ENCODE assay signal across 8 mouse cellular contexts in the genomic region with DNA sequence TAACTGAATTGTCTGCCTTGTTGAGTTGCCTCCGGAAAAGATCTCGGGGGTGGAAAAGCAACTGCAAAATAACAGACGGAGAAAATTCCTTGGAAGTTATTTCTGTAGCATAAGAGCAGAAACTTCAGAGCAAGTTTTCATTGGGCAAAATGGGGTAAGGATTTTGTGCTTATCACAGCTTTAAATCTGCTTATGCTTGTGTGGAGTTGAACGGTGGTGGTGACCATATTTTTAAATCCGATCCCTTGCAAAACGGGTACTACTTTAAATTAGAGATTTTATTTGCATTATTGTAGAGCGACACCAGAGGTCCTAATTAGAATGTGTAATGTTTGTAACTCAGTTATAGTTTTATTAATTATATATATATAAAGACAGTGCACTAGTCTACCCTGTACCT. TPM values are rescaled to one million over a fixed set of nuclear protein-coding genes. Genes with fewer than 3 reads are reported as not detected.
DNase-seq lines count a peak whose midpoint lies in the region; ATAC-seq and TF ChIP-seq lines count a peak whose summit lies in the region.

No protein-coding gene starts in this region.

- DNase-seq in left cerebral cortex, adult 2 months (ENCODE audit: extremely low spot score in 1 of 2, low spot score in 2 of 2) = no peak
- no peak for DNase-seq in left cerebral cortex, postnatal 14 days (ENCODE audit: low spot score in 2 of 2)
- DNase-seq in embryonic facial prominence, embryonic 11.5 days (ENCODE audit: low spot score) = peak; percentile 23
- no peak for DNase-seq in limb, embryonic 11.5 days (ENCODE audit: low spot score)
- DNase-seq in retina, postnatal 1 day = peak; percentile 25
- no peak for DNase-seq in MN1 (ENCODE audit: low spot score)
- no peak for DNase-seq in frontal cortex, postnatal 14 days (ENCODE audit: low spot score in 2 of 2)
- no peak for DNase-seq in thymus, postnatal 0 days (ENCODE audit: low spot score)

- no peaks in the 10 kb centered on the region for H3K36me3 ChIP-seq in embryonic facial prominence, embryonic 11.5 days (replicated peaks; ENCODE audit: control insufficient read depth, insufficient read depth, low read depth, low read length)
- no peaks in the 10 kb centered on the region for H3K36me3 ChIP-seq in limb, embryonic 11.5 days (ENCODE audit: control insufficient read depth, insufficient read depth, low read length)

- no peaks in the 10 kb centered on the region for H3K9me3 ChIP-seq in embryonic facial prominence, embryonic 11.5 days (replicated peaks; ENCODE audit: control insufficient read depth, low read length)
- no peaks in the 10 kb centered on the region for H3K9me3 ChIP-seq in limb, embryonic 11.5 days (ENCODE audit: control insufficient read depth, low read length)

- no peak for ATAC-seq in embryonic facial prominence, embryonic 11.5 days (replicated peaks; ENCODE audit: insufficient number of reproducible peaks, low FRiP score, low TSS enrichment, low read depth)
- no peak for ATAC-seq in limb, embryonic 11.5 days (ENCODE audit: insufficient number of reproducible peaks, low FRiP score, low TSS enrichment, low read depth)

- H3K27me3 ChIP-seq in embryonic facial prominence, embryonic 11.5 days (ENCODE audit: control insufficient read depth, insufficient read depth, low read length) = no peaks in the 10 kb centered on the region
- no peaks in the 10 kb centered on the region for H3K27me3 ChIP-seq in limb, embryonic 11.5 days (ENCODE audit: control insufficient read depth, insufficient read depth, low read length)

- 12% methylated on average over 7 of the region's 7 CpGs for WGBS in embryonic facial prominence, embryonic 11.5 days
- WGBS in limb, embryonic 11.5 days = 16% methylated on average over 7 of the region's 7 CpGs

- peak overlapping the region; percentile 97 for H3K27ac ChIP-seq in left cerebral cortex, adult 2 months
- no peak overlapping the region for H3K27ac ChIP-seq in embryonic facial prominence, embryonic 11.5 days (replicated peaks; ENCODE audit: low read depth, low read length)
- H3K27ac ChIP-seq in limb, embryonic 11.5 days (replicated peaks; ENCODE audit: low read depth, low read length) = no peak overlapping the region

- peak overlapping the region; percentile 46 for H3K4me2 ChIP-seq in embryonic facial prominence, embryonic 11.5 days (ENCODE audit: low read depth, low read length)
- peak overlapping the region; percentile 61 for H3K4me2 ChIP-seq in limb, embryonic 11.5 days (ENCODE audit: low read depth, severe bottlenecking)

- H3K9ac ChIP-seq in embryonic facial prominence, embryonic 11.5 days (replicated peaks; ENCODE audit: low read length) = peak overlapping the region; percentile 90
- peak overlapping the region; percentile 85 for H3K9ac ChIP-seq in limb, embryonic 11.5 days (ENCODE audit: low read length)

- intact Hi-C loops in left cerebral cortex, adult 2 months (cut with DNase I) = loop anchor here (2.0 to 5.0 kb wide), 2 partner anchors 92 to 114 kb away; no protein-coding TSS in a partner anchor
- intact Hi-C loops in left cerebral cortex, postnatal 14 days (cut with DNase I) = loop anchor here (5.0 to 10.0 kb wide), 4 partner anchors 113 to 300 kb away; a partner anchor contains a TSS

- TF ChIP-seq CTCF in left cerebral cortex, adult 2 months (IDR thresholded peaks at IDR 0.05) = no peak

- peaks cover 3% of the 10 kb centered on the region; the same call in 1 of the 2 replicates for H3K4me1 ChIP-seq in embryonic facial prominence, embryonic 11.5 days (ENCODE audit: control insufficient read depth, insufficient read depth, low read length)
- peaks cover 7% of the 10 kb centered on the region; the same call in 1 of the 2 replicates for H3K4me1 ChIP-seq in limb, embryonic 11.5 days (ENCODE audit: control insufficient read depth, insufficient read depth, low read length)

- peak overlapping the region; percentile 97 for H3K4me3 ChIP-seq in left cerebral cortex, adult 2 months
- H3K4me3 ChIP-seq in embryonic facial prominence, embryonic 11.5 days (ENCODE audit: low read depth, low read length) = peak overlapping the region; percentile 87
- H3K4me3 ChIP-seq in limb, embryonic 11.5 days (ENCODE audit: low read depth, low read length) = peak overlapping the region; percentile 87

RNA-seq across cellular contexts. Expression of a gene that starts 5.7 kb away (rescaled TPM):
- total RNA-seq in left cerebral cortex, adult 2 months (2021) = 100 to 1,000 TPM; 381 to 464 TPM
- 100 to 1,000 TPM; 246 to 263 TPM for total RNA-seq in left cerebral cortex, postnatal 14 days (2021)
- polyA plus RNA-seq in embryonic facial prominence, embryonic 11.5 days (2014; fragmentation: Nextera tagmentation; extraction: Ambion mirVana) = 8.8 and 11.4 TPM in 2 replicates
- 12.4 and 13.7 TPM in 2 replicates for polyA plus RNA-seq in limb, embryonic 11.5 days (2014; fragmentation: Nextera tagmentation; extraction: Ambion mirVana)
- 1.8 and 2.0 TPM in 2 replicates for polyA plus RNA-seq in thymus, postnatal 0 days (2015; fragmentation: Nextera tagmentation; extraction: Ambion mirVana)

Comparison
In these comparisons a context has a peak if more than half of its experiments do, and no peak if none do; other contexts are left out.
1. DNase-seq: peak in embryonic facial prominence, embryonic 11.5 days (single experiment) and retina, postnatal 1 day (single experiment); none in left cerebral cortex, adult 2 months (0 of 2), left cerebral cortex, postnatal 14 days (0 of 2), limb, embryonic 11.5 days (single experiment), MN1 (single experiment), frontal cortex, postnatal 14 days (0 of 2) and thymus, postnatal 0 days (single experiment).
2. Peak in every context shown above with its lines, with median percentiles within 50 percentile points of each other: H3K4me3 ChIP-seq.